Mouse (Mus musculus) spleen, adult 2 months (tissue): ENCODE data around the gene Ttc22.
A peak's percentile ranks its signal among the peaks of the same experiment; 100 is the strongest.

ENCODE experiments used
- CTCF ChIP-seq: fragments of 200-500 bp; IDR thresholded peaks from 2 replicates; pipeline ENCODE4 v1.5.1; 2011; ENCODE audit warnings: mild to moderate bottlenecking, inconsistent platforms; ENCODE audit not compliant: insufficient read depth, insufficient read length, insufficient replicate concordance; ENCODE audit errors: extremely low read depth
- POLR2A ChIP-seq: fragments of 200-500 bp; IDR thresholded peaks from 2 replicates; pipeline ENCODE4 v1.6.1; 2011; ENCODE audit warnings: low read depth, low read length, inconsistent platforms

- TF ChIP-seq CTCF (peak; percentile 77; the same call in 1 of the 2 replicates), POLR2A (no peak)
Observed at GRCm38 (mm10) chr4:106614180-106614797, 7.9 kb upstream of the Ttc22 start.
